Mouse (Mus musculus) limb, embryonic 15.5 days (tissue): Measurements from ENCODE around the gene Dhx33. TPM values are rescaled to one million over a fixed set of nuclear protein-coding genes. Genes with fewer than 3 reads are reported as not detected.

Experiments
- ATAC-seq: fragments of 200-750 bp; cut with Nextera tagmentation; 2 replicates; pipeline ENCODE4 v1.8.0; 2017; ENCODE audit warnings: low read depth, moderate TSS enrichment; ENCODE audit not compliant: insufficient number of reproducible peaks, low FRiP score, low TSS enrichment
- H3K27ac ChIP-seq: fragments of 300-500 bp; sonication (generic); 2 replicates; pipeline ENCODE4 v1.5.1; 2015; ENCODE audit warnings: moderate library complexity, mild to moderate bottlenecking, inconsistent platforms
- H3K27me3 ChIP-seq: fragments of 300-500 bp; sonication (generic); 2 replicates; pipeline ENCODE4 v1.6.1; 2015; ENCODE audit warnings: inconsistent platforms
- H3K36me3 ChIP-seq: fragments of 300-500 bp; sonication (generic); 2 replicates; pipeline ENCODE4 v1.6.1; 2015; ENCODE audit warnings: inconsistent platforms
- H3K4me1 ChIP-seq: fragments of 300-500 bp; sonication (generic); 2 replicates; pipeline ENCODE4 v1.6.1; 2015; ENCODE audit warnings: inconsistent platforms
- H3K4me2 ChIP-seq: fragments of 300-500 bp; sonication (generic); 2 replicates; pipeline ENCODE4 v1.6.1; 2015; ENCODE audit warnings: mild to moderate bottlenecking, inconsistent platforms
- H3K4me3 ChIP-seq: fragments of 300-500 bp; sonication (generic); 2 replicates; pipeline ENCODE4 v1.5.1; 2015; ENCODE audit warnings: mild to moderate bottlenecking, inconsistent platforms
- H3K9ac ChIP-seq: fragments of 300-500 bp; sonication (generic); 2 replicates; pipeline ENCODE4 v1.6.1; 2015; ENCODE audit warnings: inconsistent platforms
- H3K9me3 ChIP-seq: fragments of 300-500 bp; sonication (generic); 2 replicates; pipeline ENCODE4 v1.6.1; 2016; ENCODE audit warnings: inconsistent platforms
- WGBS: fragments of 180-500 bp; shearing (Covaris S2); methylation state at CpG from one replicate; pipeline ENCODE4 v1.1.7; 2015; 5-methylcytosine and 5-hydroxymethylcytosine counted together
- polyA plus RNA-seq: library from polyadenylated mRNA; unstranded; fragments of >200 nt; fragmentation: Nextera tagmentation; extraction: Ambion mirVana; gene quantifications from 2 replicates; pipeline ENCODE4 v1.2.1, GENCODE M21; 2015

The Dhx33 gene
- polyA plus RNA-seq, 1 experiment from 2014 or later: 17.1 TPM

DNA sequence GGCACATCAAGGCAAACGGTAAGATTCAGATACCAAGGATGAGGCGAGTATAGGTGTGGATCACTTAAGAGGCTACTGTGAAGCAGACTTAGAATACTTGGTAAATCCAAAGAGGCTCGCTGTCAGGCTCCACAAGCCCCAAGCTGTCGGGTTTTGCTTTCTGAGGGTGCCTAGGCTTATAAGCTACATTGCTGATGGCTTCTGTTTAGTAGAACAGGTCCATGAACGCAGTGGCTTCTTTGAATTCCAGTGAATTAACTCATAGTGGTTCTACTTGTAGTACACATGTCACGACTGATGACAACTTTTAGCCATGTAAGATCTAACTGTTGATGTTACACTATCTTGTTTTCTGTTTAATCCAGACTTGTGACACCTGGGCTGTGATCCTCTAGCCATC lies 26.9 kb downstream of the Dhx33 start:
- Histone ChIP-seq H3K27ac (no peak overlapping the region), H3K36me3 (peaks cover 83% of the 10 kb centered on the region), H3K9ac (no peak overlapping the region), H3K9me3 (no peaks in the 10 kb centered on the region), H3K4me2 (no peak overlapping the region), H3K4me1 (peaks cover 11% of the 10 kb centered on the region), H3K4me3 (no peak overlapping the region), H3K27me3 (no peaks in the 10 kb centered on the region)
- WGBS: 87% methylated on average over 6 of the region's 6 CpGs
- ATAC-seq: no peak

DNA sequence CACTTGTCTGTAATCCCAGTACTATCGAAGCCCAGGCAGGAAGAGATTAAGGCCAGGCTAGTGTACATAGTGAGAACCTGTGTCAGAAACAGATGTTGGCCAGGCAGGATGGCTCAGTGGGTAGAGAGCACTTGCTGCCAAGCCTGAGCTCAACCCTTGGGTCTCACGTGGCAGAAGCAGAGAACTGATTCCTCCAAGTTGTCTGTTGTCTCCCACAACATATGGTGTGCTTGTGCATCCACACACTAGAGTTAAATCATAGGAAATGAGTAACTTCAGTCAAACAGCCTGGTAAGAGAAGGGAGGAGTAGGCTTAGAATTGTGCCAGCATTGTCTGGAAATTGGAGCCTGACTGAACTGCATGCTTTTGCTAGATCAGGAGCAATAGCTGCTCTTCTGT lies 29.0 kb downstream of the Dhx33 start:
- H3K36me3 ChIP-seq: peaks cover 72% of the 10 kb centered on the region
- no peak overlapping the region for H3K27ac ChIP-seq
- no peak overlapping the region for H3K4me3 ChIP-seq
- H3K9me3 ChIP-seq: no peaks in the 10 kb centered on the region
- peaks cover 6% of the 10 kb centered on the region for H3K4me1 ChIP-seq
- no peak for ATAC-seq
- WGBS: 70% methylated on average over 2 of the region's 2 CpGs
- H3K9ac ChIP-seq: no peak overlapping the region
- H3K4me2 ChIP-seq: no peak overlapping the region
- no peaks in the 10 kb centered on the region for H3K27me3 ChIP-seq

DNA sequence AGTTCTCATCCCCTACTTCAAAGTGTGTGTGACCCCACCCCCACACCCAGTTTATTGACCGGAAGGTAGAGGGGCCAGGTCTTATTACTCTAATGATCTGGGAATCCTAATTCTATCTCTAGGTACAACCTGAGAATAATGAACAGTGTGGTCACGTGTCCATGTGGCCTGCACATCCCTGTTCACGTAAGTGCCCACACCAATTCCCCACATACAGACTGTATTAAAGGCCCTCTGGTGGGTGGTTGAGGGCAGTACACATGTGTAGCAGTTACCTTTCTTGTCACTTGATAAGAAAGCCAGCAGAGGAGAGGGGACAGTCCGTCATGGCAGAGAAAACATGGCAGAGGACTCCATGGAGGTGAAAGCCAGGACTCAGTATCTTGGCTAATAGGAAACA lies 30.3 kb downstream of the Dhx33 start:
- Histone ChIP-seq H3K9ac (no peak overlapping the region), H3K36me3 (peaks cover 60% of the 10 kb centered on the region), H3K4me2 (no peak overlapping the region), H3K27ac (no peak overlapping the region), H3K4me3 (no peak overlapping the region), H3K27me3 (no peaks in the 10 kb centered on the region), H3K4me1 (peaks cover 6% of the 10 kb centered on the region), H3K9me3 (no peaks in the 10 kb centered on the region)
- 68% methylated on average over 4 of the region's 4 CpGs for WGBS
- no peak for ATAC-seq

DNA sequence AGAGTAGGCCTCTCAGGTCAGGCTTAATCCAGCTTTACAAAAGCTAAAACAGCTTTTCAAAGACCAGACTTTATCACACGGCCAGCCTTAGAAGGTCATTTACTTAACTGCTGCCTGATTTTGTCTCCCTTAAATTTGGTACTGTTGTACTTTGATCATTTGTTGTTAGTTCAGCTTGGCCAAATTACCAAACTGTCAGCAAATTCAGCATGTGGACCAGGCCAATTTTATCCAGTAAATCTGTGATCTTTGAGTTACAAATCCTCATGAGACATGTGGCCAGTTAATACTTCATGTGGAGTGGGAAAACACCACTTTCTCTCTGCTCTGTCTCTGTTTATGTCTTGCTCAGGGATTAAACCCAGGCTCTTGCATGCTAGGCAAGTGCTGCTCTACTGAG lies 31.7 kb downstream of the Dhx33 start:
- no peak overlapping the region for H3K9ac ChIP-seq
- WGBS: 61% methylated on average over 1 of the region's 1 CpGs
- no peak overlapping the region for H3K27ac ChIP-seq
- peaks cover 16% of the 10 kb centered on the region for H3K4me1 ChIP-seq
- H3K4me2 ChIP-seq: no peak overlapping the region
- peaks cover 48% of the 10 kb centered on the region for H3K36me3 ChIP-seq
- ATAC-seq: no peak
- H3K4me3 ChIP-seq: no peak overlapping the region
- H3K9me3 ChIP-seq: no peaks in the 10 kb centered on the region
- no peaks in the 10 kb centered on the region for H3K27me3 ChIP-seq

DNA sequence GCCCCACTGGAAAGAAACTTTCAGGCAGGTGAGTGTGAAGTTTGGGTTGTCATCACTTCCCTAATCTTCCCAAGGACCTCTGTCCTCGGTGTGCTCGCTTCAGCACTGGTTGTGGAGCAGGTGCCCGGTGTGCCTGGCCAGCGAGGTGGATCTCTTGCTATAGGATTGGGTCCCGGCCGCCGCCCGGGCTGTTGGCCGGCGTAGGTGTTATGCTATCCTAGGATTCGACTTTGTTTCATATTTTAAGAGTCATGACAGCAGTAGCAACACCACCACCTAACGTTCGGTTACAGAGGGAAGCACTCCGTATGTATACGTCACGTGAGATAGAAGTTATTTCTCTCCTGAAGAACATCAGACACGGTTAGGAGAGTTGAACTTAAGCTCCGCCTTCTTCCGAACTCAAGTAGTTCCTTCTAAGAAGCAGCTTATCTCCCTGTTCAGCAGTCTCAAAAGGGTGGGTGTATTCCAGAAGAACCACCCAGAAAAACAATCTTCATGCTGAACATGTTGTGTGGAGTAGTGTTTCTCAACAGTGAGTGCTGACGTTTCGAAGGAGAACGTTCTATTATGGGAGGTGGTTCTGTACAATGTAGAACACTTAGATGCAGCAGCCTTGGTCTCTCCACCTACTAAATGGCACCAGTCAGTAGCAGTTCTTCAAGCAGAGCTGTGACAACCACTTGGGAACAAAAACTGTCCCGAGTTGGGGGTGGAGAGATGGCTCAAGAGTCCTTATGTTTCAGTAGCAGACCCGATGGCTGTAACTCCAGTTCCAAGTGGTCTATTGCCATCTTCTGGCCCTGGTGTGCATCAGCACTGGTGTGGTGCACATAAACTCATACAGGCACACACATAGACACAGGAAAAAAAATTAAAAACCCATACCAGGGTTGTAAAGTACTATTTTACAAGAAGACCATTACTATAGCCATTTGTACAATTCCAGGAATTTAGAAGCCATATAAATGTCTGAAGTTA lies 33.4 kb downstream of the Dhx33 start:
- Histone ChIP-seq H3K4me2 (peak overlapping the region; percentile 91), H3K9me3 (no peaks in the 10 kb centered on the region), H3K36me3 (peaks cover 39% of the 10 kb centered on the region), H3K9ac (peak overlapping the region; percentile 55), H3K27me3 (no peaks in the 10 kb centered on the region), H3K27ac (peak overlapping the region; percentile 88), H3K4me1 (peaks cover 16% of the 10 kb centered on the region), H3K4me3 (peak overlapping the region; percentile 82)
- no peak for ATAC-seq
- 17% methylated on average over 24 of the region's 24 CpGs for WGBS

DNA sequence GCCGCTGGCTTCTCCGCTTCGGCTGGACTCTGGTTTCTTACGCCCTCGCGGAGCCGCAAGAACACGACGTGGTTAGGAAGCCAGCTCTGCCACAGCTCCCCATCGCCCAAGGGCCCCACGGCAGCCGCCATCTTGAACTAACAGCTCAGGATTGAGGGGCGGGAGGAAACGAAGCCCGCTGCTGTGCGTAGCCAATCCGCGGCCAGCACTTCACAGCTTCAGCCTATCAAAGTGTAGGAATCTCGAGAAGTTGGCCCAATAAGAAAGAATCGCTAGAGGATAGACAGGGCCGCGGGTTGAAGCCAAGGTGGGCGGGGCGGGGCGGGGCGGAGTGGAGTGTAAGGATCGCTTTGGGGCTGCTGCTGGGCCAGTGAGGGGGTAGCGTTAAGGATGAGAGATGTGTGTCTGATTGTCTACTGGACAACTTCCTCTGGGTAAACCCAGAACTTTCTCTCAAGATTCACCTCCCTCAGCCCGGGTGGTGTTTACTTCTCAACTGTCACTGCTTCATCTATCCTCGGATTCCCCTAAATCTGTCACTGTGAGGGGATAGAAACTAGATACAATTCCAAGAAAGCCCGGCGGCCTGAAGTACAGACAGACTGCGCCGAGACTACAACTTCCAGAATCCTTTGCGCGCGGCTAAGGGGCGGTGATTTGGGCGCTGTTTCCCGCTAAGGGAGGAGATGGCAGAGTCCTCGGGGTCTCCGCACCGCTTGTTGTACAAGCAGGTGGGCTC lies 34.2 kb downstream of the Dhx33 start, which contains the start of the genes Nup88 and Rpain:
TSS of gene Nup88 (minus strand) at position 153 of the 739 bp plus-strand sequence.
TSS of gene Rpain (plus strand) at position 393 of the 739 bp plus-strand sequence.
- H3K4me1 ChIP-seq: peaks cover 16% of the 10 kb centered on the region
- H3K27ac ChIP-seq: peak within 1 kb of the TSS; percentile 92
- H3K4me3 ChIP-seq: peak within 1 kb of the TSS; percentile 82
- peaks cover 39% of the 10 kb centered on the region for H3K36me3 ChIP-seq
- peak; percentile 99 for ATAC-seq
- under 1% methylated on average over 43 of the region's 43 CpGs for WGBS
- H3K9ac ChIP-seq: peak within 1 kb of the TSS; percentile 85
- H3K27me3 ChIP-seq: no peaks in the 10 kb centered on the region
- peak within 1 kb of the TSS; percentile 91 for H3K4me2 ChIP-seq
- H3K9me3 ChIP-seq: no peaks in the 10 kb centered on the region

DNA sequence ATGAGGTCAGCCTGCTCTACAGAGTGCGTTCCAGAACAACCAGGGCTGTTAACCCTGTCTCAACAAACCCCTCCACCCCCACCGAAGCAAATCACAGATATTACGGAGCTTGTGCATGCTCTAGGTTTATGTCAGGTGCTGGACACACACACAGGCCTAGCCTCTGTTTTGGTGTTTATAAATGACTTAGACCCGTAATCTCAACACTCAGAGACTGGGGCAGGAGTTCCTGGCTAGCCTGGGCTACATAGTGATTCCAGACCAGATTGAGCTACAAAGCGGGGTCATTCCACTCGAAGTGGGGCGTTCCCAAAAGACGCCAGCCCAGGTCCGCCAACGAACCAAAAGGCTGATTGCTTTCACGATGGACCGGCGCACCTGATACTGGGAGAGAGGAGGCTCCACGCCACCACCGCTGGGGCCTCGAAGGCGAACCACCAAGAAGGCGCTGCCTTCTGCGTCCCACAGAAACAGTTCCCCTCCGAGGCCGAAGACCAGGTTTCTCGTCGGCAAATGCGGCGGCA lies 34.9 kb downstream of the Dhx33 start:
- ATAC-seq: no peak
- H3K36me3 ChIP-seq: peaks cover 41% of the 10 kb centered on the region
- under 1% methylated on average over 25 of the region's 25 CpGs for WGBS
- no peaks in the 10 kb centered on the region for H3K9me3 ChIP-seq
- H3K27ac ChIP-seq: peak overlapping the region; percentile 92
- H3K9ac ChIP-seq: peak overlapping the region; percentile 85
- peak overlapping the region; percentile 82 for H3K4me3 ChIP-seq
- peak overlapping the region; percentile 71 for H3K4me2 ChIP-seq
- no peaks in the 10 kb centered on the region for H3K27me3 ChIP-seq
- H3K4me1 ChIP-seq: peaks cover 16% of the 10 kb centered on the region

DNA sequence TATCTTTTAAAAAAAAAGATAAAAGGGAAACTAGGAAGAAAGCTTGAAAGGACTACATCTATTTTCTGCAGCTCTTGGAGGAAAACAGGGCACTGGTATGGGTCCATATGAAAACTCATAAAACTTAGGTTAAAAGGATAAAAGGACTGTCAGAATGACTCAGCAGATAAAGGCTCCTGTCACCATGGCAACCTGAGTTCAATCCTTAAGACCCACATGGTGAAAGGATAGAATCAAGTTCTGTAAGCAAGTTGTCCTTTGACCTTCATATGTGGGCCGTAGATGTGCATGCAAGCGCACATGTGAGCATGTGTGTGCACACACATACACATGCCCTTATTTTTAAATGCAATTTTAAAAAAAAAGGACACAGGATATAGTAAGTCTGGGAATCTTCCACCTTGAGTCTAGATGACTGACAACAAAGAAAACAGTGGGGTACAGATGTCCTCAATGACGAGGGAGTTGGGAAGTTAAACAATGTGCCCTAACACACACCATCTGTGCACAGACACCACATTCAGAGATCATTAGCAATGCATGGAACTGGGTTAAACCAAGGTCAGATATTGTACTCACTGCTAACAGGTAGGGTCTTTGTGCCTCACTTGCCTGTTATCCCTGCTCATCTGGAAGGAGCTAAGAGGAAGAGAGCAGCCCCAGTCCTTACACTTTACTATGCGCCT lies 39.9 kb downstream of the Dhx33 start:
- Histone ChIP-seq H3K4me1 (peaks cover 10% of the 10 kb centered on the region), H3K4me2 (no peak overlapping the region), H3K4me3 (no peak overlapping the region), H3K9me3 (no peaks in the 10 kb centered on the region), H3K27me3 (no peaks in the 10 kb centered on the region), H3K9ac (no peak overlapping the region), H3K36me3 (peaks cover 67% of the 10 kb centered on the region), H3K27ac (no peak overlapping the region)
- no peak for ATAC-seq
- WGBS: 85% methylated on average over 4 of the region's 4 CpGs

DNA sequence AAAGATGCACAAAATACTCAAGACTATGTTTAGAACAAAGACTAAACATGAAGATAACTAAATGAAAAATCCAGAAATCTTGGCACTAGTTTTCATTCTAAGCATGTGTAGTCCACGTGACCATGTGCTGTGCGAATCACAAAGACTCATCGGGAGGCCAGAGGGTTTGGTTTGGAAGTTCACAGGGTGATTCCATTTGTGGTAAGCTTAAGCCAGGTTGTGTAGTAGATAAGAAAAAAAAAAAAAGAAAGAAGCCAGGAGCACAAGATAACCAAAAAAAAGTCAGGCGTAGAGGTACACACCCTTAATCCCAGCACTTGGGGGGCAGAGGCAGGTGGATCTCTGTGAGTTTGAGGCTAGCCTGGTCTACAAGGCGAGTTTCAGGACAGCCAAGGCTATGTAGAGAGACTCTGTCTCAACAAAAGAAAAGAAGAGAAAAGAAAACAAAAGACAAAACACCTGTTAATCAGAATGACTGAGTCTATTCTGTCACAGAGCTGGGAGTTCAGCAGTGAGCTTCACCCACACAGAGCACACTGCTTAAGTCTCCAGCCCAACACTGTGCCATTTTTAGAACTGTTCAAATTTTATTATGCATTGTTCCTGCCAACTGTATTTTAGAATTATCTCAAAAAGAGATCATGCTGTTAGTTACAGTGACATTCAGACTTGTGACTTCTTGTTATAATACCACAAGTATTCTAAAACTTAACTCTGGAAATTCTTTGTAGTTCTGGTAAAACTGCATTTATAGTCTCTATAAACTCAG lies 43.3 kb downstream of the Dhx33 start:
- Histone ChIP-seq H3K4me2 (no peak overlapping the region), H3K4me1 (no peaks in the 10 kb centered on the region), H3K27ac (no peak overlapping the region), H3K4me3 (no peak overlapping the region), H3K9me3 (no peaks in the 10 kb centered on the region), H3K9ac (no peak overlapping the region), H3K27me3 (no peaks in the 10 kb centered on the region), H3K36me3 (peaks cover 87% of the 10 kb centered on the region)
- 96% methylated on average over 5 of the region's 5 CpGs for WGBS
- ATAC-seq: no peak

DNA sequence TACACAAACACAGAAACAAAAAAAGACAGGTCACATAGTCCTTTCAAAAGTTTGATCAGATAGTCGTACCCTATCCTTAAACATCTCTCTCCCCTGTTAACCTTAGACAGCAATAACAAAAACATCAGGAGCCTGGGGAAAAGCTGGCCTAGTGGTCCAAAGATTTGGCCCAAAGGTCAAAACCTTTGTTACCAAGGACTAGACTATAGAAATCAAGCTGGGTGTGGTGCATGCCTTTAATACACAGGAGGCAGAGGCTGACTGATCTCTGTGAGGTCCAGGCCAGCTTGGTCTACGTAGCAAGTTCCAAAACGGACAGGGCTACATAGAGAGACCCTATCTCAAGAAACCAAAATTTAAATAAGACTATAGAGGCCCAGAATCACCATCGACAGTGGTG lies 49.5 kb downstream of the Dhx33 start:
- no peak overlapping the region for H3K27ac ChIP-seq
- no peak overlapping the region for H3K9ac ChIP-seq
- WGBS: 84% methylated on average over 4 of the region's 4 CpGs
- H3K27me3 ChIP-seq: no peaks in the 10 kb centered on the region
- H3K4me1 ChIP-seq: no peaks in the 10 kb centered on the region
- H3K36me3 ChIP-seq: peaks cover 88% of the 10 kb centered on the region
- H3K9me3 ChIP-seq: no peaks in the 10 kb centered on the region
- H3K4me2 ChIP-seq: no peak overlapping the region
- no peak overlapping the region for H3K4me3 ChIP-seq
- no peak for ATAC-seq
